Mouse (Mus musculus): Measurements from ENCODE around the gene Nlrp9c. TPM values are rescaled to one million over a fixed set of nuclear protein-coding genes. Genes with fewer than 3 reads are reported as not detected.

The Nlrp9c gene
- polyA plus RNA-seq, 1 experiment: not detected

Other genes starting within 250 kb of the Nlrp9c start
- not detected in 2 replicates for gene Cyp2b9, start 230.3 kb downstream of the Nlrp9c start, polyA plus RNA-seq (2012; rRNA removed)
- not detected in 2 replicates for gene Vmn1r184, start 143.4 kb downstream of the Nlrp9c start, polyA plus RNA-seq (2012; rRNA removed)
- gene Cyp2a4, start 96.5 kb downstream of the Nlrp9c start, polyA plus RNA-seq (2012; rRNA removed): 0.12 TPM in 1 of 2 replicates, not detected in the other
- not detected in 2 replicates for gene Nlrp4a, start 31.4 kb upstream of the Nlrp9c start, polyA plus RNA-seq (2012; rRNA removed)
- not detected in 2 replicates for gene Nlrp9a, start 131.3 kb upstream of the Nlrp9c start, polyA plus RNA-seq (2012; rRNA removed)
- not detected in 2 replicates for gene Vmn1r185, start 214.8 kb upstream of the Nlrp9c start, polyA plus RNA-seq (2012; rRNA removed)

Measured in lung, adult 2 months (tissue).